Mouse (Mus musculus) MEL (cell line): ENCODE results near the gene Map3k9. TPM values are rescaled to one million over a fixed set of nuclear protein-coding genes. Genes with fewer than 3 reads are reported as not detected.

Experiments
- DNase-seq: peaks from one replicate; pipeline ENCODE4 v3.0.0; 2011; ENCODE audit warnings: low read depth, low spot score
- H3K27ac ChIP-seq: 2 replicates; pipeline ENCODE4 v1.5.1; 2012; ENCODE audit warnings: low read depth, mild to moderate bottlenecking, control low read depth, low read length, moderate library complexity; ENCODE audit not compliant: control insufficient read depth
- H3K27me3 ChIP-seq, 2 experiments: fragments of 150-350 bp in 1 of 2; sonication (generic) in 1 of 2; 2 replicates each; pipeline ENCODE4 v1.6.1; 2012; ENCODE audit warnings: low read length in 2 of 2, mild to moderate bottlenecking in 2 of 2, improper control_type of control experiment in 1 of 2, moderate library complexity in 1 of 2; ENCODE audit not compliant: insufficient read depth in 2 of 2, control insufficient read depth in 1 of 2
- H3K36me3 ChIP-seq, 2 experiments: 2 replicates each; pipeline ENCODE4 v1.6.1; 2012 to 2014; ENCODE audit warnings: low read length in 2 of 2, improper control_type of control experiment in 1 of 2, inconsistent platforms in 1 of 2, mild to moderate bottlenecking in 1 of 2; ENCODE audit not compliant: insufficient read depth in 2 of 2, control insufficient read depth in 1 of 2
- H3K4me1 ChIP-seq, 2 experiments: fragments of 150-350 bp in 1 of 2; sonication (generic) in 1 of 2; 2 replicates each; pipeline ENCODE4 v1.6.1; 2012; ENCODE audit warnings: low read length in 2 of 2, improper control_type of control experiment in 1 of 2, mild to moderate bottlenecking in 1 of 2; ENCODE audit not compliant: insufficient read depth in 2 of 2, control insufficient read depth in 1 of 2
- H3K4me3 ChIP-seq, 2 experiments: fragments of 150-350 bp in 1 of 2; sonication (generic) in 1 of 2; 2 replicates each; pipeline ENCODE4 v1.5.1; 2012; ENCODE audit warnings: low read depth in 2 of 2, low read length in 2 of 2, mild to moderate bottlenecking in 2 of 2, moderate library complexity in 2 of 2, control low read depth in 1 of 2, improper control_type of control experiment in 1 of 2; ENCODE audit not compliant: control insufficient read depth in 1 of 2, insufficient read depth in 1 of 2
- H3K79me2 ChIP-seq: 2 replicates; pipeline ENCODE4 v1.6.1; 2012; ENCODE audit warnings: mild to moderate bottlenecking, low read length, moderate library complexity; ENCODE audit not compliant: control insufficient read depth, poor library complexity, insufficient read depth
- H3K9ac ChIP-seq: 2 replicates; pipeline ENCODE4 v1.6.1; 2012; ENCODE audit warnings: low read depth, mild to moderate bottlenecking, control low read depth, low read length, moderate library complexity; ENCODE audit not compliant: control insufficient read depth, poor library complexity, severe bottlenecking
- H3K9me3 ChIP-seq: fragments of 150-350 bp; sonication (generic); replicated peaks from 2 replicates; pipeline ENCODE4 v1.6.1; 2012; ENCODE audit warnings: mild to moderate bottlenecking, low read length, improper control_type of control experiment, moderate library complexity; ENCODE audit not compliant: insufficient read depth
- BHLHE40 ChIP-seq: IDR thresholded peaks from 2 replicates; pipeline ENCODE4 v1.6.1; 2012; ENCODE audit warnings: low read depth, mild to moderate bottlenecking, inconsistent platforms, low read length, improper control_type of control experiment, borderline replicate concordance
- CTCF ChIP-seq, 3 experiments: IDR thresholded peaks in 2 of 3; conservative IDR thresholded peaks in 1 of 3; 2 replicates each; pipeline ENCODE4 v1.5.1; 2011 to 2012; ENCODE audit warnings: low read length in 3 of 3, low read depth in 2 of 3, mild to moderate bottlenecking in 2 of 3, improper control_type of control experiment in 1 of 3, inconsistent platforms in 1 of 3, mixed read lengths in 1 of 3, moderate library complexity in 1 of 3; ENCODE audit not compliant: control insufficient read depth in 1 of 3, insufficient read depth in 1 of 3, poor library complexity in 1 of 3, severe bottlenecking in 1 of 3
- E2F4 ChIP-seq: IDR thresholded peaks from 2 replicates; pipeline ENCODE4 v1.6.1; 2011; ENCODE audit warnings: low read depth, low read length, improper control_type of control experiment, borderline replicate concordance
- ELF1 ChIP-seq: IDR thresholded peaks from 2 replicates; pipeline ENCODE4 v1.6.1; 2014; ENCODE audit warnings: low read depth, mild to moderate bottlenecking, inconsistent platforms, low read length, improper control_type of control experiment, moderate library complexity
- EP300 ChIP-seq, 2 experiments: IDR thresholded peaks; 2 replicates each; pipeline ENCODE4 v1.6.1; 2011; ENCODE audit warnings: improper control_type of control experiment in 2 of 2, low read length in 2 of 2, low read depth in 1 of 2, mild to moderate bottlenecking in 1 of 2
- HCFC1 ChIP-seq: IDR thresholded peaks from 2 replicates; pipeline ENCODE4 v1.6.1; 2012; ENCODE audit warnings: low read depth, mild to moderate bottlenecking, inconsistent platforms, low read length, improper control_type of control experiment, moderate library complexity
- KAT2A ChIP-seq: conservative IDR thresholded peaks from 2 replicates; pipeline ENCODE4 v1.6.1; 2012; ENCODE audit warnings: low read depth, low read length, improper control_type of control experiment, inconsistent platforms
- MAFK ChIP-seq: IDR thresholded peaks from 2 replicates; pipeline ENCODE4 v1.6.1; 2011; ENCODE audit warnings: low read depth, mild to moderate bottlenecking, low read length, improper control_type of control experiment, borderline replicate concordance
- MAX ChIP-seq: IDR thresholded peaks from 2 replicates; pipeline ENCODE4 v1.6.1; 2011; ENCODE audit warnings: low read length, improper control_type of control experiment
- MXI1 ChIP-seq: IDR thresholded peaks from 2 replicates; pipeline ENCODE4 v1.6.1; 2011; ENCODE audit warnings: mild to moderate bottlenecking, low read depth, low read length, improper control_type of control experiment
- MYC ChIP-seq: IDR thresholded peaks from 2 replicates; pipeline ENCODE4 v1.6.1; 2011; ENCODE audit warnings: low read depth, mild to moderate bottlenecking, low read length, improper control_type of control experiment, moderate library complexity
- NELFE ChIP-seq: IDR thresholded peaks from 2 replicates; pipeline ENCODE4 v1.6.1; 2011; ENCODE audit warnings: low read depth, low read length, improper control_type of control experiment
- POLR2A ChIP-seq, 2 experiments: IDR thresholded peaks; 2 replicates each; pipeline ENCODE4 v1.6.1; 2011 to 2012; ENCODE audit warnings: low read length in 2 of 2, mild to moderate bottlenecking in 2 of 2, control low read depth in 1 of 2, improper control_type of control experiment in 1 of 2, low read depth in 1 of 2, moderate library complexity in 1 of 2; ENCODE audit not compliant: control insufficient read depth in 1 of 2, insufficient read depth in 1 of 2, poor library complexity in 1 of 2
- POLR2AphosphoS2 ChIP-seq: IDR thresholded peaks from 2 replicates; pipeline ENCODE4 v1.6.1; 2011; ENCODE audit warnings: low read length, improper control_type of control experiment
- POLR2AphosphoS5 ChIP-seq: IDR thresholded peaks from 2 replicates; pipeline ENCODE4 v1.6.1; 2012; ENCODE audit warnings: low read depth, borderline replicate concordance, mild to moderate bottlenecking, inconsistent platforms, low read length, moderate library complexity, mixed read lengths
- RAD21 ChIP-seq: IDR thresholded peaks from 2 replicates; pipeline ENCODE4 v1.6.1; 2011; ENCODE audit warnings: mild to moderate bottlenecking, low read depth, low read length, improper control_type of control experiment
- RCOR1 ChIP-seq: IDR thresholded peaks from 2 replicates; pipeline ENCODE4 v1.6.1; 2012; ENCODE audit warnings: low read depth, mild to moderate bottlenecking, inconsistent platforms, low read length, improper control_type of control experiment
- SIN3A ChIP-seq: IDR thresholded peaks from 2 replicates; pipeline ENCODE4 v1.6.1; 2012; ENCODE audit warnings: low read length, improper control_type of control experiment, inconsistent platforms
- SMC3 ChIP-seq: IDR thresholded peaks from 2 replicates; pipeline ENCODE4 v1.6.1; 2011; ENCODE audit warnings: low read depth, low read length, improper control_type of control experiment
- TAL1 ChIP-seq: IDR thresholded peaks from 2 replicates; pipeline ENCODE4 v1.6.1; 2012; ENCODE audit warnings: mild to moderate bottlenecking, inconsistent platforms, low read length, moderate library complexity, mixed read lengths
- TBP ChIP-seq: IDR thresholded peaks from 2 replicates; pipeline ENCODE4 v1.8.0; 2011; ENCODE audit warnings: low read depth, low read length, improper control_type of control experiment
- TCF12 ChIP-seq: IDR thresholded peaks from 2 replicates; pipeline ENCODE4 v1.6.1; 2014; ENCODE audit warnings: low read depth, mild to moderate bottlenecking, inconsistent platforms, low read length, improper control_type of control experiment, moderate library complexity
- USF2 ChIP-seq, 2 experiments: IDR thresholded peaks; 2 replicates each; pipeline ENCODE4 v1.6.1; 2011 to 2012; ENCODE audit warnings: improper control_type of control experiment in 2 of 2, low read length in 2 of 2, borderline replicate concordance in 1 of 2, inconsistent platforms in 1 of 2, low read depth in 1 of 2, mild to moderate bottlenecking in 1 of 2; ENCODE audit not compliant: insufficient read depth in 1 of 2
- ZC3H11A ChIP-seq: IDR thresholded peaks from 2 replicates; pipeline ENCODE4 v1.6.1; 2012; ENCODE audit warnings: low read depth, mild to moderate bottlenecking, inconsistent platforms, low read length, improper control_type of control experiment
- ZMIZ1 ChIP-seq: IDR thresholded peaks from 2 replicates; pipeline ENCODE4 v1.6.1; 2012; ENCODE audit warnings: low read depth, mild to moderate bottlenecking, inconsistent platforms, low read length, improper control_type of control experiment, moderate library complexity
- ZNF384 ChIP-seq: IDR thresholded peaks from 2 replicates; pipeline ENCODE4 v1.6.1; 2012; ENCODE audit warnings: low read depth, mild to moderate bottlenecking, inconsistent platforms, low read length, improper control_type of control experiment
- polyA plus RNA-seq, 2 experiments: library from polyadenylated mRNA; stranded (reverse) in 1 of 2; unstranded in 1 of 2; fragments of >175 nt in 1 of 2; fragments of >200 nt in 1 of 2; gene quantifications; 2 replicates each; pipeline versions ENCODE4 v1.2.1 to v1.2.4; 2012; ENCODE audit warnings: low replicate concordance in 2 of 2, low read depth in 1 of 2; ENCODE audit not compliant: insufficient read length in 2 of 2, insufficient read depth in 1 of 2, missing spikeins in 1 of 2
- total RNA-seq: library from RNA; depleted of rRNA; stranded (reverse); fragments of 300-350 nt; gene quantifications from 2 replicates; pipeline ENCODE4 v1.2.3, GENCODE M21; 2012

Map3k9 gene
- total and polyA plus RNA-seq, 3 experiments = not detected

GRCm38 (mm10) chr12:81801134-81801533, 20.2 kb upstream of the Map3k9 start:
- H3K4me3 ChIP-seq = no peak overlapping the region
- H3K9me3 ChIP-seq = no peaks in the 10 kb centered on the region
- H3K4me1 ChIP-seq = peaks cover 0 to under 1% of the 10 kb centered on the region in 2 experiments; a peak in 2 of 4 replicates
- peaks cover 0 to 3% of the 10 kb centered on the region in 2 experiments; a peak in 2 of 4 replicates for H3K36me3 ChIP-seq
- H3K27me3 ChIP-seq = no peaks in the 10 kb centered on the region
- H3K79me2 ChIP-seq = no peaks in the 10 kb centered on the region; the same call in 1 of the 2 replicates
- no peak for TF ChIP-seq USF2 (IDR thresholded peaks at IDR 0.05; ENCODE audit: borderline replicate concordance in 1 of 2, insufficient read depth in 1 of 2, low read depth in 1 of 2, low read length in 2 of 2)
- no peak for TF ChIP-seq CTCF (IDR thresholded peaks at IDR 0.05 in 2 of 3, conservative IDR thresholded peaks at IDR 0.05 in 1 of 3; ENCODE audit: control insufficient read depth in 1 of 3, insufficient read depth in 1 of 3, low read depth in 2 of 3, low read length in 3 of 3, poor library complexity in 1 of 3, severe bottlenecking in 1 of 3)
- TF ChIP-seq SMC3 = no peak
- H3K27ac ChIP-seq = no peak overlapping the region
- no peak for DNase-seq
- no peak overlapping the region for H3K9ac ChIP-seq

- H3K27ac ChIP-seq = no peak overlapping the region
- H3K36me3 ChIP-seq = peaks cover 0 to 11% of the 10 kb centered on the region in 2 experiments; a peak in 2 of 4 replicates
- peak; percentile 33; the same call in 1 of the 2 replicates for TF ChIP-seq MAX
- 0 out of 2 replicates have a peak, but pooled peaks have one; percentile 10 for TF ChIP-seq TCF12
- TF ChIP-seq RAD21 = peak; percentile 98
- no peak for TF ChIP-seq KAT2A
- peak; percentile 92 for TF ChIP-seq ZC3H11A
- no peak for TF ChIP-seq E2F4
- TF ChIP-seq MYC = peak; percentile 66; the same call in 1 of the 2 replicates
- TF ChIP-seq USF2 (IDR thresholded peaks at IDR 0.05; ENCODE audit: borderline replicate concordance in 1 of 2, insufficient read depth in 1 of 2, low read depth in 1 of 2, low read length in 2 of 2) = no peak
- TF ChIP-seq POLR2AphosphoS2 = no peak
- TF ChIP-seq ZMIZ1 = no peak
- no peak for TF ChIP-seq NELFE
- 0 out of 2 replicates have a peak, but pooled peaks have one; percentile 20 for TF ChIP-seq MAFK
- no peak for TF ChIP-seq HCFC1
- peak; percentile 97 for TF ChIP-seq SMC3
- TF ChIP-seq CTCF (IDR thresholded peaks at IDR 0.05 in 2 of 3, conservative IDR thresholded peaks at IDR 0.05 in 1 of 3; ENCODE audit: control insufficient read depth in 1 of 3, insufficient read depth in 1 of 3, low read depth in 2 of 3, low read length in 3 of 3, poor library complexity in 1 of 3, severe bottlenecking in 1 of 3) = peak; percentile 80 to 95 (median 92)
- TF ChIP-seq ZNF384 = no peak
- TF ChIP-seq POLR2A (IDR thresholded peaks at IDR 0.05; ENCODE audit: control insufficient read depth in 1 of 2, insufficient read depth in 1 of 2, low read depth in 1 of 2, low read length in 2 of 2, poor library complexity in 1 of 2) = no peak
- no peak for TF ChIP-seq POLR2AphosphoS5
- TF ChIP-seq SIN3A = peak; percentile 36; the same call in 1 of the 2 replicates
- no peak for TF ChIP-seq ELF1
- no peak for TF ChIP-seq RCOR1
- TF ChIP-seq TAL1 = no peak
- TF ChIP-seq TBP = no peak
- no peak for TF ChIP-seq EP300 (IDR thresholded peaks at IDR 0.05; ENCODE audit: low read depth in 1 of 2, low read length in 2 of 2)
- TF ChIP-seq MXI1 = no peak
- TF ChIP-seq BHLHE40 = 0 out of 2 replicates have a peak, but pooled peaks have one; percentile 27
- H3K9ac ChIP-seq = no peak overlapping the region
- no peaks in the 10 kb centered on the region for H3K27me3 ChIP-seq
- H3K9me3 ChIP-seq = no peaks in the 10 kb centered on the region
- no peaks in the 10 kb centered on the region for H3K79me2 ChIP-seq
- peaks cover 0 to 10% of the 10 kb centered on the region in 2 experiments; a peak in 2 of 4 replicates for H3K4me1 ChIP-seq
- no peak overlapping the region for H3K4me3 ChIP-seq
- DNase-seq = peak; percentile 86
Observed at GRCm38 (mm10) chr12:81796541-81796940, 15.6 kb upstream of the Map3k9 start.
